Mouse (Mus musculus) MEL (cell line): ENCODE results near the gene Ak4. TPM values are rescaled to one million over a fixed set of nuclear protein-coding genes. Genes with fewer than 3 reads are reported as not detected.

ENCODE experiments used
- DNase-seq: peaks from one replicate; pipeline ENCODE4 v3.0.0; 2011; ENCODE audit warnings: low read depth, low spot score
- H3K27ac ChIP-seq: 2 replicates; pipeline ENCODE4 v1.5.1; 2012; ENCODE audit warnings: low read depth, mild to moderate bottlenecking, control low read depth, low read length, moderate library complexity; ENCODE audit not compliant: control insufficient read depth
- H3K27me3 ChIP-seq, 2 experiments: fragments of 150-350 bp in 1 of 2; sonication (generic) in 1 of 2; 2 replicates each; pipeline ENCODE4 v1.6.1; 2012; ENCODE audit warnings: low read length in 2 of 2, mild to moderate bottlenecking in 2 of 2, improper control_type of control experiment in 1 of 2, moderate library complexity in 1 of 2; ENCODE audit not compliant: insufficient read depth in 2 of 2, control insufficient read depth in 1 of 2
- H3K36me3 ChIP-seq, 2 experiments: 2 replicates each; pipeline ENCODE4 v1.6.1; 2012 to 2014; ENCODE audit warnings: low read length in 2 of 2, improper control_type of control experiment in 1 of 2, inconsistent platforms in 1 of 2, mild to moderate bottlenecking in 1 of 2; ENCODE audit not compliant: insufficient read depth in 2 of 2, control insufficient read depth in 1 of 2
- H3K4me1 ChIP-seq, 2 experiments: fragments of 150-350 bp in 1 of 2; sonication (generic) in 1 of 2; 2 replicates each; pipeline ENCODE4 v1.6.1; 2012; ENCODE audit warnings: low read length in 2 of 2, improper control_type of control experiment in 1 of 2, mild to moderate bottlenecking in 1 of 2; ENCODE audit not compliant: insufficient read depth in 2 of 2, control insufficient read depth in 1 of 2
- H3K4me3 ChIP-seq, 2 experiments: fragments of 150-350 bp in 1 of 2; sonication (generic) in 1 of 2; 2 replicates each; pipeline ENCODE4 v1.5.1; 2012; ENCODE audit warnings: low read depth in 2 of 2, low read length in 2 of 2, mild to moderate bottlenecking in 2 of 2, moderate library complexity in 2 of 2, control low read depth in 1 of 2, improper control_type of control experiment in 1 of 2; ENCODE audit not compliant: control insufficient read depth in 1 of 2, insufficient read depth in 1 of 2
- H3K79me2 ChIP-seq: 2 replicates; pipeline ENCODE4 v1.6.1; 2012; ENCODE audit warnings: mild to moderate bottlenecking, low read length, moderate library complexity; ENCODE audit not compliant: control insufficient read depth, poor library complexity, insufficient read depth
- H3K9ac ChIP-seq: 2 replicates; pipeline ENCODE4 v1.6.1; 2012; ENCODE audit warnings: low read depth, mild to moderate bottlenecking, control low read depth, low read length, moderate library complexity; ENCODE audit not compliant: control insufficient read depth, poor library complexity, severe bottlenecking
- H3K9me3 ChIP-seq: fragments of 150-350 bp; sonication (generic); replicated peaks from 2 replicates; pipeline ENCODE4 v1.6.1; 2012; ENCODE audit warnings: mild to moderate bottlenecking, low read length, improper control_type of control experiment, moderate library complexity; ENCODE audit not compliant: insufficient read depth
- BHLHE40 ChIP-seq: IDR thresholded peaks from 2 replicates; pipeline ENCODE4 v1.6.1; 2012; ENCODE audit warnings: low read depth, mild to moderate bottlenecking, inconsistent platforms, low read length, improper control_type of control experiment, borderline replicate concordance
- CHD2 ChIP-seq: IDR thresholded peaks from 2 replicates; pipeline ENCODE4 v1.6.1; 2011; ENCODE audit warnings: low read length, improper control_type of control experiment
- CTCF ChIP-seq, 3 experiments: IDR thresholded peaks in 2 of 3; conservative IDR thresholded peaks in 1 of 3; 2 replicates each; pipeline ENCODE4 v1.5.1; 2011 to 2012; ENCODE audit warnings: low read length in 3 of 3, low read depth in 2 of 3, mild to moderate bottlenecking in 2 of 3, improper control_type of control experiment in 1 of 3, inconsistent platforms in 1 of 3, mixed read lengths in 1 of 3, moderate library complexity in 1 of 3; ENCODE audit not compliant: control insufficient read depth in 1 of 3, insufficient read depth in 1 of 3, poor library complexity in 1 of 3, severe bottlenecking in 1 of 3
- E2F4 ChIP-seq: IDR thresholded peaks from 2 replicates; pipeline ENCODE4 v1.6.1; 2011; ENCODE audit warnings: low read depth, low read length, improper control_type of control experiment, borderline replicate concordance
- EP300 ChIP-seq, 2 experiments: IDR thresholded peaks; 2 replicates each; pipeline ENCODE4 v1.6.1; 2011; ENCODE audit warnings: improper control_type of control experiment in 2 of 2, low read length in 2 of 2, low read depth in 1 of 2, mild to moderate bottlenecking in 1 of 2
- GABPA ChIP-seq: IDR thresholded peaks from 2 replicates; pipeline ENCODE4 v1.6.1; 2012; ENCODE audit warnings: low read depth, mild to moderate bottlenecking, inconsistent platforms, low read length, improper control_type of control experiment, moderate library complexity
- JUND ChIP-seq: IDR thresholded peaks from 2 replicates; pipeline ENCODE4 v1.6.1; 2011; ENCODE audit warnings: low read depth, mild to moderate bottlenecking, improper control_type of control experiment, low read length
- MAFK ChIP-seq: IDR thresholded peaks from 2 replicates; pipeline ENCODE4 v1.6.1; 2011; ENCODE audit warnings: low read depth, mild to moderate bottlenecking, low read length, improper control_type of control experiment, borderline replicate concordance
- MAZ ChIP-seq: IDR thresholded peaks from 2 replicates; pipeline ENCODE4 v1.6.1; 2012; ENCODE audit warnings: low read depth, mild to moderate bottlenecking, inconsistent platforms, low read length, improper control_type of control experiment
- NELFE ChIP-seq: IDR thresholded peaks from 2 replicates; pipeline ENCODE4 v1.6.1; 2011; ENCODE audit warnings: low read depth, low read length, improper control_type of control experiment
- NRF1 ChIP-seq: IDR thresholded peaks from 2 replicates; pipeline ENCODE4 v1.6.1; 2014; ENCODE audit warnings: low read depth, mild to moderate bottlenecking, inconsistent platforms, low read length, improper control_type of control experiment, moderate library complexity; ENCODE audit not compliant: poor library complexity, insufficient read depth, severe bottlenecking
- POLR2A ChIP-seq, 2 experiments: IDR thresholded peaks; 2 replicates each; pipeline ENCODE4 v1.6.1; 2011 to 2012; ENCODE audit warnings: low read length in 2 of 2, mild to moderate bottlenecking in 2 of 2, control low read depth in 1 of 2, improper control_type of control experiment in 1 of 2, low read depth in 1 of 2, moderate library complexity in 1 of 2; ENCODE audit not compliant: control insufficient read depth in 1 of 2, insufficient read depth in 1 of 2, poor library complexity in 1 of 2
- RAD21 ChIP-seq: IDR thresholded peaks from 2 replicates; pipeline ENCODE4 v1.6.1; 2011; ENCODE audit warnings: mild to moderate bottlenecking, low read depth, low read length, improper control_type of control experiment
- RCOR1 ChIP-seq: IDR thresholded peaks from 2 replicates; pipeline ENCODE4 v1.6.1; 2012; ENCODE audit warnings: low read depth, mild to moderate bottlenecking, inconsistent platforms, low read length, improper control_type of control experiment
- SMC3 ChIP-seq: IDR thresholded peaks from 2 replicates; pipeline ENCODE4 v1.6.1; 2011; ENCODE audit warnings: low read depth, low read length, improper control_type of control experiment
- TAL1 ChIP-seq: IDR thresholded peaks from 2 replicates; pipeline ENCODE4 v1.6.1; 2012; ENCODE audit warnings: mild to moderate bottlenecking, inconsistent platforms, low read length, moderate library complexity, mixed read lengths
- TBP ChIP-seq: IDR thresholded peaks from 2 replicates; pipeline ENCODE4 v1.8.0; 2011; ENCODE audit warnings: low read depth, low read length, improper control_type of control experiment
- TCF12 ChIP-seq: IDR thresholded peaks from 2 replicates; pipeline ENCODE4 v1.6.1; 2014; ENCODE audit warnings: low read depth, mild to moderate bottlenecking, inconsistent platforms, low read length, improper control_type of control experiment, moderate library complexity
- USF2 ChIP-seq, 2 experiments: IDR thresholded peaks; 2 replicates each; pipeline ENCODE4 v1.6.1; 2011 to 2012; ENCODE audit warnings: improper control_type of control experiment in 2 of 2, low read length in 2 of 2, borderline replicate concordance in 1 of 2, inconsistent platforms in 1 of 2, low read depth in 1 of 2, mild to moderate bottlenecking in 1 of 2; ENCODE audit not compliant: insufficient read depth in 1 of 2
- ZC3H11A ChIP-seq: IDR thresholded peaks from 2 replicates; pipeline ENCODE4 v1.6.1; 2012; ENCODE audit warnings: low read depth, mild to moderate bottlenecking, inconsistent platforms, low read length, improper control_type of control experiment
- ZKSCAN1 ChIP-seq: IDR thresholded peaks from 2 replicates; pipeline ENCODE4 v1.6.1; 2012; ENCODE audit warnings: low read depth, mild to moderate bottlenecking, inconsistent platforms, low read length, improper control_type of control experiment, moderate library complexity
- ZMIZ1 ChIP-seq: IDR thresholded peaks from 2 replicates; pipeline ENCODE4 v1.6.1; 2012; ENCODE audit warnings: low read depth, mild to moderate bottlenecking, inconsistent platforms, low read length, improper control_type of control experiment, moderate library complexity
- ZNF384 ChIP-seq: IDR thresholded peaks from 2 replicates; pipeline ENCODE4 v1.6.1; 2012; ENCODE audit warnings: low read depth, mild to moderate bottlenecking, inconsistent platforms, low read length, improper control_type of control experiment
- polyA plus RNA-seq, 2 experiments: library from polyadenylated mRNA; stranded (reverse) in 1 of 2; unstranded in 1 of 2; fragments of >175 nt in 1 of 2; fragments of >200 nt in 1 of 2; gene quantifications; 2 replicates each; pipeline versions ENCODE4 v1.2.1 to v1.2.4; 2012; ENCODE audit warnings: low replicate concordance in 2 of 2, low read depth in 1 of 2; ENCODE audit not compliant: insufficient read length in 2 of 2, insufficient read depth in 1 of 2, missing spikeins in 1 of 2
- total RNA-seq: library from RNA; depleted of rRNA; stranded (reverse); fragments of 300-350 nt; gene quantifications from 2 replicates; pipeline ENCODE4 v1.2.3, GENCODE M21; 2012

Ak4 gene
- total and polyA plus RNA-seq, 3 experiments = 18.3 to 25.4 TPM; not detected in 1

- H3K27me3 ChIP-seq = no peaks in the 10 kb centered on the region
- no peaks in the 10 kb centered on the region for H3K9me3 ChIP-seq
- H3K36me3 ChIP-seq = no peaks in the 10 kb centered on the region
- peaks cover 12% of the 10 kb centered on the region for H3K79me2 ChIP-seq
- H3K4me1 ChIP-seq = no peaks in the 10 kb centered on the region
- no peak overlapping the region for H3K9ac ChIP-seq
- no peak overlapping the region for H3K27ac ChIP-seq
- no peak for TF ChIP-seq TAL1
- TF ChIP-seq ZC3H11A = no peak
- no peak for TF ChIP-seq CHD2
- TF ChIP-seq POLR2A (IDR thresholded peaks at IDR 0.05; ENCODE audit: control insufficient read depth in 1 of 2, insufficient read depth in 1 of 2, low read depth in 1 of 2, low read length in 2 of 2, poor library complexity in 1 of 2) = no peak
- no peak for TF ChIP-seq ZMIZ1
- TF ChIP-seq TCF12 = no peak
- TF ChIP-seq BHLHE40 = no peak
- no peak for TF ChIP-seq GABPA
- no peak for DNase-seq
- no peak overlapping the region for H3K4me3 ChIP-seq
Measured at GRCm38 (mm10) chr4:101504470-101505007, 85.5 kb downstream of the Ak4 start.

DNA sequence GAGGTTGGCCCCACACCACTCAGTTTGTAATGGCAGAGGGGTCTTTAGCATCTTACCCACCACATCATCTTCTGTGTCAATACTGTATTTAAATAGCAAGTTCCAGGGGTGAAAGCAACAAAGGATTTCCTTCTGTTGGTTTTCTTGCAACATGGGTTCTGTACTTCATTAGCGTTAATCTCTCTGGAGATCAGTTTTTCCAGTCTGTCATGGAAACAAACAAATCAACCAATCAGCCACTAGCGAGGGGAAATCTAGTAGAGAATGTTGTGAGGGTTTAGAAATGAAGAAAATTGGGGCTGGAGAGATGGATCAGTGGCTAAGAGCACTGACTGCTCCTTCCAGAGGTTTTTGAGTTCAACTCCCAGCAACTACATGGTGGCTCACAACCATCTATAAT lies 86.9 kb downstream of the Ak4 start:
- TF ChIP-seq TBP (no peak), BHLHE40 (no peak)
- Histone ChIP-seq H3K4me1 (no peaks in the 10 kb centered on the region), H3K27ac (no peak overlapping the region), H3K9ac (no peak overlapping the region), H3K4me3 (no peak overlapping the region), H3K36me3 (no peaks in the 10 kb centered on the region), H3K79me2 (peaks cover 23% of the 10 kb centered on the region), H3K27me3 (no peaks in the 10 kb centered on the region), H3K9me3 (no peaks in the 10 kb centered on the region)
- no peak for DNase-seq

DNA sequence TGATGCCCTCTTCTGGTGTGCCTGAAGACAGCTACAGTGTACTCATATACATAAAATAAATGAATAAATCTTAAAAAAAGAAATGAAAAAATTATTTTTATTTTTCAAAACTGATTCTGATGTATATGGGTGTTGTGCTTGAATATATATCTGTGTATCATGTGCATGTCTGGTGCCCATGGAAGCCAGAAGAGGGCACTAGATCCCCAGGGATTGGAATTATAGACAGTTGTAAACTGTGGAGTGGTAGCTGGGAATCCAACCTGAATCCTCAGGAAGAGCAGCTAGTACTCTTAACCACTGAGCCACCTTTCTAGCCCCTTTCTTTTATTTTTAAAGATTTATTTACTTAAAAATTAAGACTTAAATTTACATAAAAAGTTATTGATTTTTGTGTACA lies 87.3 kb downstream of the Ak4 start:
- Histone ChIP-seq H3K79me2 (peaks cover 26% of the 10 kb centered on the region), H3K4me3 (no peak overlapping the region), H3K27me3 (no peaks in the 10 kb centered on the region), H3K4me1 (no peaks in the 10 kb centered on the region), H3K9ac (no peak overlapping the region), H3K36me3 (no peaks in the 10 kb centered on the region), H3K9me3 (no peaks in the 10 kb centered on the region), H3K27ac (no peak overlapping the region)
- peak; percentile 54 for DNase-seq
- TF ChIP-seq TBP (no peak), MAZ (no peak), JUND (no peak), SMC3 (peak; percentile 38), RAD21 (peak; percentile 53), ZC3H11A (no peak), CTCF (IDR thresholded peaks at IDR 0.05 in 2 of 3, conservative IDR thresholded peaks at IDR 0.05 in 1 of 3; ENCODE audit: control insufficient read depth in 1 of 3, insufficient read depth in 1 of 3, low read depth in 2 of 3, low read length in 3 of 3, poor library complexity in 1 of 3, severe bottlenecking in 1 of 3) (peak in 2 of 3 experiments; percentile 16 to 55; a peak in 3 of 6 replicates), TAL1 (no peak), TCF12 (no peak), ZKSCAN1 (no peak), USF2 (IDR thresholded peaks at IDR 0.05; ENCODE audit: borderline replicate concordance in 1 of 2, insufficient read depth in 1 of 2, low read depth in 1 of 2, low read length in 2 of 2) (no peak), NRF1 (no peak), E2F4 (no peak), EP300 (IDR thresholded peaks at IDR 0.05; ENCODE audit: low read depth in 1 of 2, low read length in 2 of 2) (no peak), ZNF384 (no peak), NELFE (no peak), MAFK (no peak), POLR2A (IDR thresholded peaks at IDR 0.05; ENCODE audit: control insufficient read depth in 1 of 2, insufficient read depth in 1 of 2, low read depth in 1 of 2, low read length in 2 of 2, poor library complexity in 1 of 2) (no peak), ZMIZ1 (no peak), RCOR1 (no peak)
